Mouse (Mus musculus): ENCODE measurements around the gene Ube2cbp.

DNA sequence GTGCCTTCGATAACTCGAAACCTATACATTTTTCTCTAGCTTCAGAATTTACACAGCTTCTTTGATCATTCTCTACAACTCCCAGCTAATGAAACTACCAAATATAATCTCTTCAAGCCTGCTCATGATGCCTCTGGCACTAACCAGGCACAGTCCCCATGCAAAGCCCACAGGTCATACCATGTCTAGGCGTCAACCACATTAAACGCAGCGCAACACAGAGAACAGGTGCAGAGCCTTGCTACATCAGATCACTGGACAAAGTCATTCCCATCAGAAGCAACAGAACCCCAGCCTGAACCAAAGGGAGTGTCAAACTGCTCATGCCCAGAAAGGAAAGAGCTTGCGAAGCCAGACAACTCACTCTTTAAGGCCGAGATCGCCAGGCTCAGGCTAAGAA is 28.1 kb downstream of the Ube2cbp start:
- TF ChIP-seq CTCF (conservative IDR thresholded peaks at IDR 0.05; ENCODE audit: low read length) (no peak), NANOG (IDR thresholded peaks at IDR 0.05; ENCODE audit: borderline replicate concordance, low read length) (no peak), POU5F1 (IDR thresholded peaks at IDR 0.05; ENCODE audit: borderline replicate concordance, low read length) (no peak)

Measured in E14TG2a.4 (cell line).